In genomic region chr10:14321503-14321902, GRCm38 (mm10) we compare ENCODE assay signal across 8 mouse cellular contexts.
DNase-seq lines count a peak whose midpoint lies in the region; ATAC-seq lines count a peak whose summit lies in the region.

No protein-coding gene starts in this region.

- peak; percentile 68 for ATAC-seq in CD4-positive, CD25-positive, alpha-beta regulatory T cell, adult 4 months
- peak; percentile 53 for ATAC-seq in activated CD4-positive, CD25-positive, alpha-beta regulatory T cell, adult 4 months

- peak; percentile 84 to 87 for DNase-seq in cerebellum, postnatal 4 days (ENCODE audit: low spot score in 2 of 2)
- peak; percentile 74 to 75 for DNase-seq in gastrocnemius, postnatal 36 days
- peak; percentile 47 for DNase-seq in layer of hippocampus, adult 9-11 months
- peak; percentile 56 to 79 for DNase-seq in lung, postnatal 4 days
- peak; percentile 78 for DNase-seq in right cerebral cortex, postnatal 25 days
- DNase-seq in urinary bladder, postnatal 4 days (ENCODE audit: low spot score in 2 of 2): peak; percentile 29 to 84

- intact Hi-C loops in gastrocnemius, postnatal 36 days (cut with DNase I): loop anchor here (5.0 to 10.0 kb wide), 3 partner anchors 71 to 759 kb away; no protein-coding TSS in a partner anchor

Comparison
In these comparisons a context has a peak if more than half of its experiments do, and no peak if none do; other contexts are left out.
1. Peak in every context shown above with its lines: DNase-seq and ATAC-seq.